Mouse (Mus musculus): Measurements from ENCODE around the gene Naif1. TPM values are rescaled to one million over a fixed set of nuclear protein-coding genes. Genes with fewer than 3 reads are reported as not detected.

Naif1 gene
- polyA plus RNA-seq, 1 experiment, result 19.9 TPM

DNA sequence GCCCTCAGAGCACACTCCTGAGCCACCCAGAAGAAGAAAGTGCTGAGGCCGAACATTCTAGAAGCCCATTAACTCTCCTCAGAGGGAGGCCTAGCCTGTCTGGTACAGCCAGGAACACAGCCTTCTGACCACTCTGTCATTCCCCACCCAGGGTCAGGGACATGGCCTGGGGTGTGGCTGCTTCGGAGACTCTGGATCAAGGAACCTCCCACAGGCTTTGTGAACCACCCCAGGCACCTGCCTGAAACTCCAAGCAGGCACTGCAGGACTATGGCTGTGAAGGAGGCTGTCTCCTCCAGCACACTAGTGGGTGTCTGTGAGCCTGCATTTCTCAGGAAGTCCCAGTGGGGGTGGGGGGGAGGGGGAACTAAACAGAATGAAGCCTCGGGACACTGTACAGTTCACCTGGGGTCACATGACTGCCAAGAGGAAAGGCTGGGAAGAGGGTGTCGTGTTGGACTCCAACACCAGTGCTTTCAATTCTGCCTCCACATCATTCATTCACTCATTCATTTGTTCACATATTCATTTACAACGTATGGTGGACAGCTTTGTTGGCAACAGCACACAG lies 51.6 kb downstream of the Naif1 start:
- TF ChIP-seq POLR2A (IDR thresholded peaks at IDR 0.05; ENCODE audit: control insufficient read depth, low read depth, low read length), result 0 out of 2 replicates have a peak, but pooled peaks have one; percentile 15
- TF ChIP-seq CTCF (IDR thresholded peaks at IDR 0.05; ENCODE audit: control insufficient read depth, insufficient read depth, insufficient replicate concordance, low read depth, low read length), result no peak
- Histone ChIP-seq H3K27me3 (ENCODE audit: control insufficient read depth, insufficient read depth, low read length) (no peaks in the 10 kb centered on the region), H3K36me3 (ENCODE audit: control insufficient read depth, insufficient read depth, low read length) (no peaks in the 10 kb centered on the region), H3K4me1 (ENCODE audit: control insufficient read depth, insufficient read depth, low read length) (peaks cover 7% of the 10 kb centered on the region), H3K4me3 (ENCODE audit: control insufficient read depth, low read depth, low read length) (no peak overlapping the region), H3K27ac (ENCODE audit: control insufficient read depth, insufficient read depth, low read depth, low read length) (no peak overlapping the region; the same call in 1 of the 2 replicates)

DNA sequence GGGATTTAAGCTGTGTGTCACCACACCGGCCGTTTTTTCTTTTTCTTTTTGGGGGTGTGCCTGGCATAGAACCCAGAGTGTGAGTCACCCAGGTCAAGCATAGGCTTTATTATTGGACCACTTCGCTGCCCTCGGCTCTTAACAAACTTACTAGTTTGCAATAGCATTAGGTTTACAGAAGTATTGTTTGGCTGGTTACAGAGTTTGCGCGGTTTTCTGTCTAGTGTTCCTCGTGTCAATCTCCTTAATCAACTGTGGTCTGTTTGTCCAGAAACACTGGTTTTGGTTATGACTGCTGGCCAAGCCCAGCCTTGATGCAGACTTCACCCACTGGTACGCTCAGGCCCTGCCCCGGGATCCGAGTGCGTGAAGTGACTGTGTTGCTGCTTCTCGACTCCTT lies 52.6 kb downstream of the Naif1 start:
- H3K36me3 ChIP-seq (ENCODE audit: control insufficient read depth, insufficient read depth, low read length), result no peaks in the 10 kb centered on the region
- peaks cover 7% of the 10 kb centered on the region for H3K4me1 ChIP-seq (ENCODE audit: control insufficient read depth, insufficient read depth, low read length)
- TF ChIP-seq POLR2A (IDR thresholded peaks at IDR 0.05; ENCODE audit: control insufficient read depth, low read depth, low read length) (no peak), CTCF (IDR thresholded peaks at IDR 0.05; ENCODE audit: control insufficient read depth, insufficient read depth, insufficient replicate concordance, low read depth, low read length) (no peak)
- H3K4me3 ChIP-seq (ENCODE audit: control insufficient read depth, low read depth, low read length), result no peak overlapping the region
- no peak overlapping the region for H3K27ac ChIP-seq (ENCODE audit: control insufficient read depth, insufficient read depth, low read depth, low read length)
- no peaks in the 10 kb centered on the region for H3K27me3 ChIP-seq (ENCODE audit: control insufficient read depth, insufficient read depth, low read length)

DNA sequence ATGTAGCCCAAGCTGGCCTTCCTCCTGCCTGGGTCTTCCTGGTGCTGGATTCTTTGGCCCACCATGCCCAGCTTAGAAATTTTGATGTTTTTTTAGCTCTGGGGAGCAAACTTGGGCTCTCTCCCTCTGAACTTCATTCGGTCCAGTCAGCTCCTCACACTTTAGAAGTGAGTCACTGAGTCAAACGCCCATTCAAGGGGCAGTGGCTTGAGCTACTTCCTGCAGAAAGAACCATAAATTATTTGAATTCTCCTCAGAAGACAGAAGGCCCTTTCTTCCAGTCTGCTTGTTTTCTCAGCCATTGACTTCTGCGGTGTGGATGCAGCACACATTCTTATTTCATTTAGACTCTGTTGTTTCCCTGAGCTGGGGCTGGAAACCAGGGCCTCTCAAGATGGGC lies 53.3 kb downstream of the Naif1 start:
- Histone ChIP-seq H3K27me3 (ENCODE audit: control insufficient read depth, insufficient read depth, low read length) (no peaks in the 10 kb centered on the region), H3K4me3 (ENCODE audit: control insufficient read depth, low read depth, low read length) (no peak overlapping the region), H3K36me3 (ENCODE audit: control insufficient read depth, insufficient read depth, low read length) (no peaks in the 10 kb centered on the region), H3K4me1 (ENCODE audit: control insufficient read depth, insufficient read depth, low read length) (peaks cover 7% of the 10 kb centered on the region), H3K27ac (ENCODE audit: control insufficient read depth, insufficient read depth, low read depth, low read length) (no peak overlapping the region)
- TF ChIP-seq CTCF (IDR thresholded peaks at IDR 0.05; ENCODE audit: control insufficient read depth, insufficient read depth, insufficient replicate concordance, low read depth, low read length) (no peak), POLR2A (IDR thresholded peaks at IDR 0.05; ENCODE audit: control insufficient read depth, low read depth, low read length) (no peak)

DNA sequence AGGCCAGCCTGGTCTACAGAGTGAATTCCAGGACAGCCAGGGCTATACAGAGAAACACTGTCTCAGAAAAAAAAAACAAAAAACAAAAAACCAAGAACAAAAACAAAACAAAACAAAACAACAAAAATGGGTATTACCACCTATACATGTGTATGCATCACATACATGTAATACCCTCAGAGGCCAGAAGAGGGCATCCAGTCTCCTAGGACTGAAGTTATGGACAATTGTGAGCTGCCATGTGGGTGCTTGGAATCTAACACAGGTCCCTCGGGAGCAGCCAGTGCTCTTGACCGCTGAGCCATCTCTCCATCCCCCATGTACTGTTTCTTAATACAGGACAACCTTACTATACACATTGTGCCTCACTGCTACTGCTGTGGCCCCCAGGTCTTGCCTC lies 55.3 kb downstream of the Naif1 start:
- Histone ChIP-seq H3K27me3 (ENCODE audit: control insufficient read depth, insufficient read depth, low read length) (no peaks in the 10 kb centered on the region), H3K4me3 (ENCODE audit: control insufficient read depth, low read depth, low read length) (no peak overlapping the region), H3K36me3 (ENCODE audit: control insufficient read depth, insufficient read depth, low read length) (no peaks in the 10 kb centered on the region), H3K27ac (ENCODE audit: control insufficient read depth, insufficient read depth, low read depth, low read length) (no peak overlapping the region), H3K4me1 (ENCODE audit: control insufficient read depth, insufficient read depth, low read length) (peaks cover 13% of the 10 kb centered on the region)
- TF ChIP-seq POLR2A (IDR thresholded peaks at IDR 0.05; ENCODE audit: control insufficient read depth, low read depth, low read length), result no peak
- no peak for TF ChIP-seq CTCF (IDR thresholded peaks at IDR 0.05; ENCODE audit: control insufficient read depth, insufficient read depth, insufficient replicate concordance, low read depth, low read length)

Other genes with a start within 250 kb of the Naif1 start
- 185 and 204 TPM in 2 replicates for gene Pomt1, start 213.9 kb upstream of the Naif1 start, polyA plus RNA-seq (2012; rRNA removed)
- gene Uck1, start 190.3 kb upstream of the Naif1 start, polyA plus RNA-seq (2012; rRNA removed), result 23.5 and 24.5 TPM in 2 replicates
- 36.0 and 36.7 TPM in 2 replicates for gene Golga2, start 163.1 kb upstream of the Naif1 start, polyA plus RNA-seq (2012; rRNA removed)
- gene Swi5, start 162.4 kb upstream of the Naif1 start, polyA plus RNA-seq (2012; rRNA removed), result 381 and 421 TPM in 2 replicates
- 255 and 278 TPM in 2 replicates for gene Ciz1, start 98.1 kb upstream of the Naif1 start, polyA plus RNA-seq (2012; rRNA removed)
- gene Dnm1, start 97.1 kb upstream of the Naif1 start, polyA plus RNA-seq (2012; rRNA removed), result 36.3 and 39.4 TPM in 2 replicates
- 92.9 and 102 TPM in 2 replicates for gene 1110008P14Rik, start 68.5 kb upstream of the Naif1 start, polyA plus RNA-seq (2012; rRNA removed)
- 197 and 328 TPM in 2 replicates for gene Lcn2, start 62.2 kb upstream of the Naif1 start, polyA plus RNA-seq (2012; rRNA removed)
- gene Ptges2, start 54.6 kb upstream of the Naif1 start, polyA plus RNA-seq (2012; rRNA removed), result 7.5 and 7.6 TPM in 2 replicates
- gene Slc25a25, start 988 bp downstream of the Naif1 start, polyA plus RNA-seq (2012; rRNA removed), result 36.7 and 38.4 TPM in 2 replicates
- gene Fam102a, start 84.9 kb downstream of the Naif1 start, polyA plus RNA-seq (2012; rRNA removed), result 15.4 and 17.6 TPM in 2 replicates
- gene Dpm2, start 120.4 kb downstream of the Naif1 start, polyA plus RNA-seq (2012; rRNA removed), result 100 and 110 TPM in 2 replicates
- gene Pip5kl1, start 124.3 kb downstream of the Naif1 start, polyA plus RNA-seq (2012; rRNA removed), result 39.7 and 47.8 TPM in 2 replicates
- 2.2 and 2.3 TPM in 2 replicates for gene 9430097D07Rik, start 125.2 kb downstream of the Naif1 start, polyA plus RNA-seq (2012; rRNA removed)
- 1.4 and 1.6 TPM in 2 replicates for gene St6galnac4, start 136.6 kb downstream of the Naif1 start, polyA plus RNA-seq (2012; rRNA removed)
- 17.6 and 24.7 TPM in 2 replicates for gene St6galnac6, start 149.3 kb downstream of the Naif1 start, polyA plus RNA-seq (2012; rRNA removed)
- 172 and 177 TPM in 2 replicates for gene Ak1, start 171.3 kb downstream of the Naif1 start, polyA plus RNA-seq (2012; rRNA removed)
- 6.5 and 7.9 TPM in 2 replicates for gene Eng, start 196.1 kb downstream of the Naif1 start, polyA plus RNA-seq (2012; rRNA removed)

Data from testis, adult 2 months (tissue).